Mouse (Mus musculus): ENCODE data around the gene Wdfy3. TPM values are rescaled to one million over a fixed set of nuclear protein-coding genes. Genes with fewer than 3 reads are reported as not detected.

Gene Wdfy3
- total and polyA plus RNA-seq, 2 experiments from 2014 or later: 5.2 to 25.8 TPM

DNA sequence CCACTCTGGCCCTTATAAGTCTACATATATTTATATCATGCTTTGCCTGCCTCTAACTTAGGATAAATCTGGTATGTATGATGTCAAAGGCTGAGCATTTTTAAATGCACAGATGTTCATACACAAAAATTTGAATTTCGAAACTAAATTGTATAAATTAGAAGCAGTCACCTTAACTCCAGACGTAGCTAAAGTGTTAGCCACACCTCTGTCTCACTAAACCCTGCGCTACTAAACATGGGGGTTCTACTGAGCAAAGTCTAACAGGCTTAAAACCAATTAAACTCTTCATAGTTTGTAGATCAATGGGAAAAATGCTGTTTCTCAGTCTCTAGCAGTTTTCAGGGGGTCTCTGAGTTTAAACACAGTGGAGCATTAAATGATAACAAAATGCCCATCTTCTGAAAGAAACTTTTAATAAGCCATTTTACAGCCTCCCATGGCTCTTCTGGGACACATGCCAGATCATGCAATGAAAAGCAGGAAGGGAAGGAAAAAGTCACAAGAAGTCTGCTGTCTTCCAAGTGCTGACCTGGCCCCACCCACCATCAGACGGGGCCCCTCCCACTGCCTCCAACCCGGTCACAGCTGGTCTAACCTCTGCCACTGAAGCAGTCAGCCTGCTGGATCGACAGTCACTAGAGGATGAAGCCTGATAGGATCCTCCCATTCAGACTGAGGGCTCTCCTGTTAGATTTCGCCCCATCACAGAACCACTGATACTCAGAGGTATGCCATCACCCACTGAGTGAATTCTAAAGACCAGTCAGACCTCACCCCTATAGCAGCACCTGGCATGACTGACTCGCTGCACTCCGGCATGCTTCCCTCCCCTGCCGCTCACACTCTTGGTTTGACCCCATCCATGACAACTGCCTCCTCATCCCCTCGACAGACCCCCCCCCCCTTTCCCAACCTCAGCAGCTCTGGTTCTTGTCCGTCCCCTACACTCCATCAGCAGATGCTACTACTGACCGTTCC, 23.8 kb downstream of the Wdfy3 start:
- Histone ChIP-seq H3K27me3 (ENCODE audit: control insufficient read depth, insufficient read depth, low read length) (no peaks in the 10 kb centered on the region), H3K9me3 (replicated peaks; ENCODE audit: control insufficient read depth, low read length) (no peaks in the 10 kb centered on the region; the same call in 1 of the 2 replicates), H3K4me2 (ENCODE audit: low read depth, low read length) (peak overlapping the region; percentile 4; the same call in 1 of the 2 replicates), H3K27ac (ENCODE audit: low read depth) (peak overlapping the region; percentile 53), H3K4me3 (ENCODE audit: low read depth, low read length) (no peak overlapping the region), H3K36me3 (replicated peaks; ENCODE audit: control insufficient read depth, insufficient read depth, low read length) (peaks cover 6% of the 10 kb centered on the region), H3K4me1 (ENCODE audit: control insufficient read depth, insufficient read depth) (peaks cover 11% of the 10 kb centered on the region), H3K9ac (replicated peaks; ENCODE audit: low read depth, low read length) (no peak overlapping the region)
- ATAC-seq (ENCODE audit: insufficient read depth, low read depth) (no peak), DNase-seq (ENCODE audit: low spot score) (peak; percentile 36)
- 67% methylated on average over 13 of the region's 13 CpGs for WGBS
- no peak for TF ChIP-seq EP300 (IDR thresholded peaks at IDR 0.05; ENCODE audit: low read depth)
- no peak for TF ChIP-seq CTCF (IDR thresholded peaks at IDR 0.05; ENCODE audit: low read depth)

GRCm38 (mm10) chr5:102045177-102045576, 24.5 kb downstream of the Wdfy3 start:
- H3K4me2 ChIP-seq (ENCODE audit: low read depth, low read length): peak overlapping the region; percentile 4; the same call in 1 of the 2 replicates
- peaks cover 13% of the 10 kb centered on the region for H3K36me3 ChIP-seq (replicated peaks; ENCODE audit: control insufficient read depth, insufficient read depth, low read length)
- no peak for TF ChIP-seq CTCF (IDR thresholded peaks at IDR 0.05; ENCODE audit: low read depth)
- TF ChIP-seq EP300 (IDR thresholded peaks at IDR 0.05; ENCODE audit: low read depth): no peak
- peak overlapping the region; percentile 60 for H3K27ac ChIP-seq (ENCODE audit: low read depth)
- H3K27me3 ChIP-seq (ENCODE audit: control insufficient read depth, insufficient read depth, low read length): no peaks in the 10 kb centered on the region
- H3K9ac ChIP-seq (replicated peaks; ENCODE audit: low read depth, low read length): no peak overlapping the region
- ATAC-seq (ENCODE audit: insufficient read depth, low read depth): peak; percentile 39; the same call in 1 of the 2 replicates
- DNase-seq (ENCODE audit: low spot score): peak; percentile 31
- whole genome bisulfite sequencing: 14% methylated on average over 8 of the region's 8 CpGs
- peaks cover 11% of the 10 kb centered on the region for H3K4me1 ChIP-seq (ENCODE audit: control insufficient read depth, insufficient read depth)
- no peaks in the 10 kb centered on the region; the same call in 1 of the 2 replicates for H3K9me3 ChIP-seq (replicated peaks; ENCODE audit: control insufficient read depth, low read length)
- no peak overlapping the region for H3K4me3 ChIP-seq (ENCODE audit: low read depth, low read length)

- Histone ChIP-seq H3K9me3 (replicated peaks; ENCODE audit: control insufficient read depth, low read length) (0 out of 2 replicates have a peak, but pooled peaks cover 3% of the 10 kb centered on the region), H3K27me3 (ENCODE audit: control insufficient read depth, insufficient read depth, low read length) (no peaks in the 10 kb centered on the region), H3K4me1 (ENCODE audit: control insufficient read depth, insufficient read depth) (no peaks in the 10 kb centered on the region), H3K4me3 (ENCODE audit: low read depth, low read length) (no peak overlapping the region), H3K9ac (replicated peaks; ENCODE audit: low read depth, low read length) (no peak overlapping the region), H3K36me3 (replicated peaks; ENCODE audit: control insufficient read depth, insufficient read depth, low read length) (peaks cover 77% of the 10 kb centered on the region), H3K27ac (ENCODE audit: low read depth) (no peak overlapping the region), H3K4me2 (ENCODE audit: low read depth, low read length) (no peak overlapping the region)
- DNase-seq (ENCODE audit: low spot score) (no peak), ATAC-seq (ENCODE audit: insufficient read depth, low read depth) (no peak)
- TF ChIP-seq EP300 (IDR thresholded peaks at IDR 0.05; ENCODE audit: low read depth) (no peak), CTCF (IDR thresholded peaks at IDR 0.05; ENCODE audit: low read depth) (no peak)
- 87% methylated on average over 8 of the region's 8 CpGs for WGBS
These were observed 36.4 kb downstream of the Wdfy3 start for GRCm38 (mm10) chr5:102033281-102033680.

DNA sequence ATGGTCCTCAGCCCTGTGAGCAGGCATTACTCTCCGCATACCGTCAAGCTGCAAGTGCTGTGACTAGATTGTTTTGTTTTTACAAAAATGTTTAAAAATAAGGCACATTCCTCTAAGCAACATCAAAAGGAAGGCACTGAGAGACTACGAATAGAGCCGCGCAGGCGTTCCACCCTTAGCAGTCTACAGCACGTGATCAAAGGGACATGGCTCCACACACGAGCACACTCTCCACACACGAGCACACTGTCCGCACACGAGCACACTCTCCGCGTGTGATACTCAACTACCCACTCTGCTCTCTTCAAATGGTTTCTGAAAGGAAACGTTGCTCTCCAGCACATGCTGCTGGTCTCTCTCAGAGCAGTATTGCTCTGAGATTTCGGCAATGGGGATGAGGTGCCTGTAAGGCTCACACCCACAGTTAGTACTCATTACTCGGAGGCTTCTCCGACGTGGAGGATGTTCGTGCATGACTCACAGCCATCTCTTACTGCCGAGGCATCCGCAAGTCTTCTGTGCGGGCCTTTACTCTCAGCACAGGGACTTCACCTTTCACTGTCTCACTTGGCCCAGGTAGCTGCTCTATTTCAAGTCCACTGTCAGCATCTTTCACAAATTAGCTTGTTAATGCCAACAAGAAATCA, 37.0 kb downstream of the Wdfy3 start:
- Histone ChIP-seq H3K27ac (ENCODE audit: low read depth) (no peak overlapping the region), H3K36me3 (replicated peaks; ENCODE audit: control insufficient read depth, insufficient read depth, low read length) (peaks cover 73% of the 10 kb centered on the region), H3K4me2 (ENCODE audit: low read depth, low read length) (no peak overlapping the region), H3K4me3 (ENCODE audit: low read depth, low read length) (no peak overlapping the region), H3K27me3 (ENCODE audit: control insufficient read depth, insufficient read depth, low read length) (no peaks in the 10 kb centered on the region), H3K9ac (replicated peaks; ENCODE audit: low read depth, low read length) (no peak overlapping the region), H3K4me1 (ENCODE audit: control insufficient read depth, insufficient read depth) (no peaks in the 10 kb centered on the region), H3K9me3 (replicated peaks; ENCODE audit: control insufficient read depth, low read length) (0 out of 2 replicates have a peak, but pooled peaks cover 3% of the 10 kb centered on the region)
- TF ChIP-seq CTCF (IDR thresholded peaks at IDR 0.05; ENCODE audit: low read depth): no peak
- no peak for TF ChIP-seq EP300 (IDR thresholded peaks at IDR 0.05; ENCODE audit: low read depth)
- no peak for DNase-seq (ENCODE audit: low spot score)
- no peak for ATAC-seq (ENCODE audit: insufficient read depth, low read depth)
- WGBS: 93% methylated on average over 22 of the region's 22 CpGs

DNA sequence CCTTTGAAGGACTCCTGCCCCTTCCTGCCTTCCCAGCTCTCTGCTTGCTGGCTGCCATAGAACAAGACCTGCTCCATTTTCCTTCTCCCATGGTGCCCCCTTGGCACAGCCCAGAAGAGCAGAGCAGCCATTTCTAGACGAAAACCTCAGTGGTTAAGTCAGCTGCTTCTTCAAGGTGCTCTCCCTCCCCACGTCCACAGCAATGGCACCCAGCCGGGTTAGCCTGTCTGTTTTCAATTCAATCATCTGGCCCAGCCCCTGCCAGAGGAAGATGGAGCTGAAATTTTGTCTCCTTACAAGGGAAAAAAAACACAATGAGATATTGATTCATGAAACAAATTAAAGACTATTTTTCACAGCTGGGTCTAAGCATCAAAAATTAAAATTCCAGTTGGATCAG, 37.5 kb downstream of the Wdfy3 start:
- Histone ChIP-seq H3K27ac (ENCODE audit: low read depth) (no peak overlapping the region), H3K4me1 (ENCODE audit: control insufficient read depth, insufficient read depth) (no peaks in the 10 kb centered on the region), H3K9me3 (replicated peaks; ENCODE audit: control insufficient read depth, low read length) (0 out of 2 replicates have a peak, but pooled peaks cover 3% of the 10 kb centered on the region), H3K4me3 (ENCODE audit: low read depth, low read length) (no peak overlapping the region), H3K4me2 (ENCODE audit: low read depth, low read length) (no peak overlapping the region), H3K36me3 (replicated peaks; ENCODE audit: control insufficient read depth, insufficient read depth, low read length) (peaks cover 74% of the 10 kb centered on the region), H3K27me3 (ENCODE audit: control insufficient read depth, insufficient read depth, low read length) (no peaks in the 10 kb centered on the region), H3K9ac (replicated peaks; ENCODE audit: low read depth, low read length) (no peak overlapping the region)
- WGBS: 84% methylated on average over 3 of the region's 3 CpGs
- TF ChIP-seq CTCF (IDR thresholded peaks at IDR 0.05; ENCODE audit: low read depth) (no peak), EP300 (IDR thresholded peaks at IDR 0.05; ENCODE audit: low read depth) (no peak)
- ATAC-seq (ENCODE audit: insufficient read depth, low read depth) (no peak), DNase-seq (ENCODE audit: low spot score) (no peak)

Data from heart, postnatal 0 days (tissue).